Mouse (Mus musculus): ENCODE measurements around the gene Fam25c. TPM values are rescaled to one million over a fixed set of nuclear protein-coding genes. Genes with fewer than 3 reads are reported as not detected.
"Not testable (repeated sequence)": the region's sequence is repeated elsewhere in the genome, so short reads cannot be mapped to it uniquely, and the experiment has no call there.

The Fam25c gene
- polyA plus RNA-seq, 1 experiment from 2014 or later, result 5.9 TPM

DNA sequence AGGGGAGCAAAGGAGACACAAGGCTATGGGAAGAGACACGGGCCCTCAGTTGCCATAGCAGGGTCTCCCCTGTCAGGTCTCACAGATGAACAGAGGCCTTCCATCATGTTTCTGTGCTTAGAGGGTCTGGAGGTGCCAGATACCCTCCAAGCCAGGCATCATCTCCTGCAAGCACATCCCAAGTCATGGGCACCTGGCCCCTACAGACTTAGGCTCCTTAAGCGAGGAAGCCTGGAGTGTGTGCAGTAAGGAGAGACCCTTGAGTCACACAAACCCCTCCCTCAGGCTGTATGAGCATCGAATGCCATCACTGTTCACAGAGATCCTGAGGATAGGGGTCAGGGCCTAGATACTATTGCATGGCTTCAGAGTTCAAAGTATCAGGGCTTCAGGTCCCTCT, 15.7 kb upstream of the Fam25c start:
- Histone ChIP-seq H3K9ac (replicated peaks) (no peak overlapping the region), H3K27me3 (ENCODE audit: insufficient read depth, low read length) (no peaks in the 10 kb centered on the region), H3K4me3 (ENCODE audit: low read depth, low read length) (no peak overlapping the region), H3K4me2 (ENCODE audit: low read depth, low read length) (no peak overlapping the region), H3K9me3 (ENCODE audit: low read length) (no peaks in the 10 kb centered on the region), H3K27ac (ENCODE audit: low read depth) (no peak overlapping the region), H3K4me1 (ENCODE audit: insufficient read depth) (no peaks in the 10 kb centered on the region), H3K36me3 (replicated peaks; ENCODE audit: insufficient read depth, low read length) (no peaks in the 10 kb centered on the region)
- WGBS (ENCODE audit: insufficient replicate concordance), result 73% methylated on average over 3 of the region's 3 CpGs
- TF ChIP-seq EP300 (IDR thresholded peaks at IDR 0.05; ENCODE audit: low read depth) (no peak), CTCF (IDR thresholded peaks at IDR 0.05; ENCODE audit: low read depth) (no peak)
- ATAC-seq, result no peak
- no peak for DNase-seq

DNA sequence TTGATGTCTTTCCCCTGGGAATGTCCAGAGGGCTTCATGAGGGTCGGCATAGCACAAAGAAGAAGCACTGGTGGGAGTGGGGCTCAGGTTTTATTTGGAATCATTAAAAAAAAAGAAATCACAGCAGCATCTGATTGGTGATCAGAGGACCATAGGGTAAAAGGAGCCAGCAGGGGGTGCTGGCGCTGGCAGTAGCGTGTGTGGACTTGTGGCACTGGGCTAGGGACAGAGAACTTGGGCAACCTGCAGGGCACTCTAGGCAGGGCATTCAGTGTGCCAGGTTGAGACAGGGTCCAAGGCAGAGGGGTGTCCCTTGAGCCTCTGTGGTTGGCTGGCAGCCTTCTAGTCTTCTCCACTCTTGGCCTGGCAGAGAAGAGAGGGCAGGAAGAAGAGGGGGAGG, 15.0 kb upstream of the Fam25c start:
- WGBS (ENCODE audit: insufficient replicate concordance), result 65% methylated on average over 3 of the region's 3 CpGs
- Histone ChIP-seq H3K27ac (ENCODE audit: low read depth) (no peak overlapping the region), H3K4me3 (ENCODE audit: low read depth, low read length) (no peak overlapping the region), H3K9me3 (ENCODE audit: low read length) (no peaks in the 10 kb centered on the region), H3K36me3 (replicated peaks; ENCODE audit: insufficient read depth, low read length) (no peaks in the 10 kb centered on the region), H3K27me3 (ENCODE audit: insufficient read depth, low read length) (no peaks in the 10 kb centered on the region), H3K4me1 (ENCODE audit: insufficient read depth) (no peaks in the 10 kb centered on the region), H3K4me2 (ENCODE audit: low read depth, low read length) (no peak overlapping the region), H3K9ac (replicated peaks) (no peak overlapping the region)
- DNase-seq (no peak), ATAC-seq (no peak)
- TF ChIP-seq CTCF (IDR thresholded peaks at IDR 0.05; ENCODE audit: low read depth) (peak; percentile 31; the same call in 1 of the 2 replicates), EP300 (IDR thresholded peaks at IDR 0.05; ENCODE audit: low read depth) (no peak)

DNA sequence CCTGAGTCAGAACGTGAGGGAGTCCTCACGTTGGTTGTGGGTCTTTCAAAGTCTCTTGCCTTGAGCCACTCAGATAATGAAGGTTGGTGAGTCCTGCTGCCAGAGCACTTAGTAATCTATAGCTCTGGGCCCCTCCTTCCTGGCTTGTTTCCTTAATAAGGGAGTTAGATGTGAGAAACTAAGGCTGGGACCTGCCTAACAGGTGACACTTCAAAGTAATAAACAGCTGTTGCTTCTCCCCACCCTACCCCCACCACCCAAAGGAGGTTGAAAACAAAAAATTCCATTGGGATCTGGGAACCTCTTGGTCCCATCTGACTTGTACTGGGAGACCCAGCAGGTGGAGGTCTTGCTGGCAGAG, 9.9 kb upstream of the Fam25c start:
- no peak for TF ChIP-seq EP300 (IDR thresholded peaks at IDR 0.05; ENCODE audit: low read depth)
- TF ChIP-seq CTCF (IDR thresholded peaks at IDR 0.05; ENCODE audit: low read depth), result no peak
- no peaks in the 10 kb centered on the region for H3K27me3 ChIP-seq (ENCODE audit: insufficient read depth, low read length)

DNA sequence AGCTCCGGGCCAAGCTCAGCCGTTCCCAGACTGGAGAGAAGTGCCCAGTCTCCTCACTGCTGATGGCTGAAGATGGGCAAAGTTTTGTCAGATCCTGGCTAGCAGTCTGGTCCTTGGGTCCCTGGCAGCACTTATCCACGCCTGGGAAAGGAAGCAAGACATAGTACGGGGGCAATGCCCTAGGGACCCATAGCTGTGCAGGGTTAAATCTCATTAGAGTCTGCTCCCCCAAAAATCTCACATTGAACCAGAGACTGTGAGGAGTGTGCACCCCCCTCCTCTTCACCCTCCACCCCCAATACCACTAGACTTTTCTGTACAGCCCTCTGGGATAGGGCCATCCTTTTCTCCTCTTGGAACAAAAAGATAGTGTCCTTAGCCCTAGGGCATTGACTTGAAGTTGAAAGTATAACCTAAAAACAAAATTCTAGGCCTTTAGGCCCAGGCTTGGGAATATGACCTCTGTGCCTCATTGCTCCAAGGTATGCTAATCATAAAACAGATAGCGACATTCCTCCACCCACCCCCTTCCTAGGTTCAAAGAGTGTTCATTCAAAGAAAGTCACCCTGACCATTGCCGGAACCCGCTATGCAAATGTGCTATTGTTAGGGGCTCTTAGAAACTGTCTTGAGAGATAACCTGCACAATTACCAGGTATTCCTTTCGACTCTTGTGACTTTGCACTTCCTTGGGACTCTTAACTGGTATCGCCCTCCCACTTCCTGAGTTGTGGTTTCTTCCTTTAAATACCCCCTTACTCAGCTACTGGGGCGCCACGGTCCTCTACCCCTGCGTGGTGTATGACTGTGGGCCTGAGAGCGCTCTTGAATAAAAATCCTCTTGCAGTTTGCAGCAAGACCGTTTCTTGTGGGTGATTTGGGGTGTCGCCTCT, 9.3 kb upstream of the Fam25c start:
- not testable (repeated sequence) for H3K27ac ChIP-seq (ENCODE audit: low read depth); H3K36me3 ChIP-seq (replicated peaks; ENCODE audit: insufficient read depth, low read length); ATAC-seq; H3K9ac ChIP-seq (replicated peaks); H3K9me3 ChIP-seq (ENCODE audit: low read length); H3K4me2 ChIP-seq (ENCODE audit: low read depth, low read length); H3K4me3 ChIP-seq (ENCODE audit: low read depth, low read length); H3K27me3 ChIP-seq (ENCODE audit: insufficient read depth, low read length); DNase-seq
- H3K4me1 ChIP-seq (ENCODE audit: insufficient read depth), result peaks cover 12% of the 10 kb centered on the region
- WGBS (ENCODE audit: insufficient replicate concordance), result 80% methylated on average over 15 of the region's 15 CpGs

More for the DNA sequence above, 9.9 kb upstream of the Fam25c start:
- Histone ChIP-seq H3K27ac (ENCODE audit: low read depth) (no peak overlapping the region), H3K9me3 (ENCODE audit: low read length) (no peaks in the 10 kb centered on the region), H3K4me3 (ENCODE audit: low read depth, low read length) (no peak overlapping the region), H3K36me3 (replicated peaks; ENCODE audit: insufficient read depth, low read length) (no peaks in the 10 kb centered on the region), H3K9ac (replicated peaks) (no peak overlapping the region), H3K4me2 (ENCODE audit: low read depth, low read length) (no peak overlapping the region), H3K4me1 (ENCODE audit: insufficient read depth) (peaks cover 12% of the 10 kb centered on the region)
- WGBS (ENCODE audit: insufficient replicate concordance), result 87% methylated on average over 2 of the region's 2 CpGs
- ATAC-seq (no peak), DNase-seq (no peak)

DNA sequence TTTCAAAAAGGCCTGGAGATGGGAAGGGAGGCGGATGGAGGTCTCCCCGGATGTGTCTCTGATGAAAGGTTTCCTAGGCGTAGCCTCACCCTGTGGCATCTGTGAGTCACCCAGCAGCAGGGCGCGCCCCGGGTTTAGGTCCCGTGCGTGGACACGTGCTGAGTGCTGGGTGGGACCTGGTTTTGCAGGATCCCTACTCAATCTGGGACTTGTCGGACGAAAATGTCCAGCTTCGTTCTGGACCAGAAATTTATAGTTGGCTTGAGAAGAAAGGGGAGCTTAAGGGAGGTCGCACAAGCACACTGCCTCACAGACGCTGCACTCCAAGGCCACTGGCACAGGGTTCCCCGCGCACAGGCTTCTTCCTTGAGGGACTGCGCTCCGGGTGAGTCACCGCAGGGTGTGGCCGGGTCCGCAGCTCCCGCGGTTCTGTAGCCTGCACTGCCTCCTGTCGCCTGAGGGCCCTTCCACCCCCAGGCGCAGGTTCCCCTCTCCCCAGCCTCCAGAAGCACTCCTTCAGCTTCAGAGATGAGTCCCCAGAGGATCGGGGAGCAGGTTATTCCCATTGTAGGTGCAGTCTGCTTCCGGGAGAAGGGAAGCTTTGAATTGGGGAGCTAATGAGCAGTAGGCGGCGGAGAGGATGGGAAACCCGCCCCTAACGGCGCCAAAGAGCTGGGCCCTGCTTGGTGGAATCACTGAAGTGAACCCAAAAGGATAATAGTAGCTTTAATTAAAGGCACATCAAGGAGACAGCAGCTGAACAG, 8.4 kb upstream of the Fam25c start:
- peak overlapping the region; percentile 27 for H3K4me3 ChIP-seq (ENCODE audit: low read depth, low read length)
- peaks cover 12% of the 10 kb centered on the region for H3K4me1 ChIP-seq (ENCODE audit: insufficient read depth)
- H3K9me3 ChIP-seq (ENCODE audit: low read length), result no peaks in the 10 kb centered on the region
- H3K9ac ChIP-seq (replicated peaks), result no peak overlapping the region
- peak overlapping the region; percentile 70 for H3K4me2 ChIP-seq (ENCODE audit: low read depth, low read length)
- H3K36me3 ChIP-seq (replicated peaks; ENCODE audit: insufficient read depth, low read length), result no peaks in the 10 kb centered on the region
- H3K27me3 ChIP-seq (ENCODE audit: insufficient read depth, low read length), result no peaks in the 10 kb centered on the region
- TF ChIP-seq EP300 (IDR thresholded peaks at IDR 0.05; ENCODE audit: low read depth) (no peak), CTCF (IDR thresholded peaks at IDR 0.05; ENCODE audit: low read depth) (peak; percentile 50)
- WGBS (ENCODE audit: insufficient replicate concordance), result 10% methylated on average over 32 of the region's 32 CpGs
- ATAC-seq (peak; percentile 77), DNase-seq (peak; percentile 51)
- no peak overlapping the region for H3K27ac ChIP-seq (ENCODE audit: low read depth)

DNA sequence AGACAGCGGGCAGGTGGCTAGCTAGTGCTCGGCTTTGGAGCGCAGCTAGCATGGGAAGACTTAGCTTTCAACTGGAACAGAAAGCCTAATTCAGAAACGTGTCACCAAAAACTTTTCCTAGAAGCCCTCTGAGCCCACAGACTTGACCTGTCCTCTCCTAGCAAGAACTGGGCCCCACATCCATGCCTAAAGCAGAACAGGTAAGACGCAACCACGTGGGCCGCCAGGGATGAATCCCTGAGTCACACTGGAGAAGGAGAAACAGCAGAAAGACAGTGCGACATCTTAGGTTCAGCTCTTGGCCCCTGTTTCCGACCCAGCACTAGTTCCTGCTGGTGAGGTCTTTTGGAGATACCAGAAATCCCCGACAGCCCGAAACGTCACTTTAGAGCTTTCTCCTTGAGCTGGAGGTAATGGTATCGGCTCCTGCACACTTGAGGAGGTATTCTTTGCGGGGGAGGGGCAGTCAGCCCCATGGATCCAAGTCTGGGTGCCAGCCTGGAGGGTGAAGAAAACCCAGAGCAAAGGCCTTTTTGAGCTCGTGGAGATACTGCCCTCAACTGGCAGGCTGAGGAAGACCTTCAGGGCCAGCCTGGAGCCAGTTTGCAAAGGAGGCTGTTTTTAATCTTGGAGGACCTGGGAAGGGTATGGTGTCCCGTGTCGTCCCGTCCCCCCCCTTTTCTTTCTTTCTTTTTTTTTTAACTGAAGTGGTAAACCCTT, 7.7 kb upstream of the Fam25c start:
- WGBS (ENCODE audit: insufficient replicate concordance), result 36% methylated on average over 18 of the region's 18 CpGs
- H3K9me3 ChIP-seq (ENCODE audit: low read length), result no peaks in the 10 kb centered on the region
- H3K36me3 ChIP-seq (replicated peaks; ENCODE audit: insufficient read depth, low read length), result no peaks in the 10 kb centered on the region
- H3K9ac ChIP-seq (replicated peaks), result peak overlapping the region; percentile 41
- H3K27ac ChIP-seq (ENCODE audit: low read depth), result 0 out of 2 replicates have a peak overlapping the region, but pooled peaks have one; percentile 8
- peak overlapping the region; percentile 27 for H3K4me3 ChIP-seq (ENCODE audit: low read depth, low read length)
- peak; percentile 58 for DNase-seq
- no peak for TF ChIP-seq EP300 (IDR thresholded peaks at IDR 0.05; ENCODE audit: low read depth)
- peak; percentile 79 for TF ChIP-seq CTCF (IDR thresholded peaks at IDR 0.05; ENCODE audit: low read depth)
- no peaks in the 10 kb centered on the region for H3K27me3 ChIP-seq (ENCODE audit: insufficient read depth, low read length)
- H3K4me1 ChIP-seq (ENCODE audit: insufficient read depth), result peaks cover 12% of the 10 kb centered on the region
- peak; percentile 48 for ATAC-seq
- peak overlapping the region; percentile 70 for H3K4me2 ChIP-seq (ENCODE audit: low read depth, low read length)

All from liver, postnatal 0 days (tissue).